Mouse (Mus musculus) heart, postnatal 0 days (tissue): Measurements from ENCODE around the gene Aup1. TPM values are rescaled to one million over a fixed set of nuclear protein-coding genes. Genes with fewer than 3 reads are reported as not detected.

ENCODE experiments used
- ATAC-seq: fragments of 200-750 bp; cut with Nextera tagmentation; 2 replicates; pipeline ENCODE4 v1.8.0; 2017; ENCODE audit warnings: low read depth, moderate number of reproducible peaks, moderate library complexity; ENCODE audit not compliant: insufficient read depth
- DNase-seq: peaks from one replicate; pipeline ENCODE4 v3.0.0-alpha.2; 2016; ENCODE audit warnings: low spot score
- H3K27ac ChIP-seq: fragments of 300-500 bp; sonication (generic); 2 replicates; pipeline ENCODE4 v1.5.1; 2014; ENCODE audit warnings: low read depth, mild to moderate bottlenecking
- H3K27me3 ChIP-seq: fragments of 300-500 bp; sonication (generic); 2 replicates; pipeline ENCODE4 v1.6.1; 2014; ENCODE audit warnings: low read length, mixed read lengths; ENCODE audit not compliant: control insufficient read depth, insufficient read depth
- H3K36me3 ChIP-seq: fragments of 300-500 bp; sonication (generic); replicated peaks from 2 replicates; pipeline ENCODE4 v1.6.1; 2014; ENCODE audit warnings: low read length, mixed read lengths; ENCODE audit not compliant: control insufficient read depth, insufficient read depth
- H3K4me1 ChIP-seq: fragments of 300-500 bp; sonication (generic); 2 replicates; pipeline ENCODE4 v1.6.1; 2014; ENCODE audit warnings: antibody characterized with exemption; ENCODE audit not compliant: control insufficient read depth, insufficient read depth
- H3K4me2 ChIP-seq: fragments of 300-500 bp; sonication (generic); 2 replicates; pipeline ENCODE4 v1.6.1; 2014; ENCODE audit warnings: low read depth, mild to moderate bottlenecking, low read length, moderate library complexity
- H3K4me3 ChIP-seq: fragments of 300-500 bp; sonication (generic); 2 replicates; pipeline ENCODE4 v1.5.1; 2014; ENCODE audit warnings: low read depth, low read length
- H3K9ac ChIP-seq: fragments of 300-500 bp; sonication (generic); replicated peaks from 2 replicates; pipeline ENCODE4 v1.6.1; 2014; ENCODE audit warnings: low read depth, low read length, mixed read lengths
- H3K9me3 ChIP-seq: fragments of 300-500 bp; sonication (generic); replicated peaks from 2 replicates; pipeline ENCODE4 v1.6.1; 2016; ENCODE audit warnings: low read length; ENCODE audit not compliant: control insufficient read depth
- CTCF ChIP-seq: IDR thresholded peaks from 2 replicates; pipeline ENCODE4 v1.5.1; 2016; ENCODE audit warnings: antibody characterized with exemption, control low read depth, low read depth
- EP300 ChIP-seq: IDR thresholded peaks from 2 replicates; pipeline ENCODE4 v1.6.1; 2016; ENCODE audit warnings: antibody characterized with exemption, low read depth
- WGBS: fragments of 180-500 bp; shearing (Covaris S2); extraction: QIAGEN DNeasy Blood & Tissue Kit; methylation state at CpG from one replicate; pipeline ENCODE4 v1.1.7; 2014; 5-methylcytosine and 5-hydroxymethylcytosine counted together
- polyA plus RNA-seq: library from polyadenylated mRNA; unstranded; fragments of >200 nt; fragmentation: Nextera tagmentation; extraction: Ambion mirVana; gene quantifications from 2 replicates; pipeline ENCODE4 v1.2.1, GENCODE M21; 2015
- total RNA-seq: library from RNA; depleted of rRNA; stranded (reverse); fragments of >200 nt; gene quantifications from 2 replicates; pipeline ENCODE4 v1.2.3, GENCODE M21; 2014; ENCODE audit warnings: low replicate concordance

The Aup1 gene
- total and polyA plus RNA-seq, 2 experiments from 2014 or later: 108 to 156 TPM

- Histone ChIP-seq H3K9ac (no peak overlapping the region), H3K27ac (no peak overlapping the region), H3K4me2 (no peak overlapping the region), H3K4me3 (peak overlapping the region; percentile 35), H3K36me3 (no peaks in the 10 kb centered on the region), H3K27me3 (peaks cover 97% of the 10 kb centered on the region), H3K9me3 (no peaks in the 10 kb centered on the region), H3K4me1 (peaks cover 3% of the 10 kb centered on the region; the same call in 1 of the 2 replicates)
- TF ChIP-seq CTCF: no peak
- TF ChIP-seq EP300: no peak
- no peak for ATAC-seq
- no peak for DNase-seq
- 2% methylated on average over 49 of the region's 58 CpGs for WGBS
These were observed 16.2 kb downstream of the Aup1 start for GRCm38 (mm10) chr6:83070311-83071219.

- H3K27me3 ChIP-seq: peaks cover 97% of the 10 kb centered on the region
- no peak overlapping the region for H3K4me2 ChIP-seq
- 4% methylated on average over 24 of the region's 24 CpGs for WGBS
- DNase-seq: no peak
- no peak for TF ChIP-seq CTCF
- H3K36me3 ChIP-seq: no peaks in the 10 kb centered on the region
- no peak for ATAC-seq
- no peak overlapping the region for H3K9ac ChIP-seq
- H3K4me3 ChIP-seq: peak overlapping the region; percentile 11; the same call in 1 of the 2 replicates
- no peaks in the 10 kb centered on the region for H3K9me3 ChIP-seq
- H3K27ac ChIP-seq: no peak overlapping the region
- H3K4me1 ChIP-seq: peaks cover 3% of the 10 kb centered on the region; the same call in 1 of the 2 replicates
These were observed 16.9 kb downstream of the Aup1 start for GRCm38 (mm10) chr6:83071220-83071619.

GRCm38 (mm10) chr6:83074979-83075378 is 20.7 kb downstream of the Aup1 start:
- H3K4me3 ChIP-seq: no peak overlapping the region
- 0 out of 2 replicates have a peak, but pooled peaks cover 2% of the 10 kb centered on the region for H3K36me3 ChIP-seq
- no peak for ATAC-seq
- peaks cover 71% of the 10 kb centered on the region for H3K27me3 ChIP-seq
- no peak overlapping the region for H3K4me2 ChIP-seq
- DNase-seq: no peak
- no peak overlapping the region for H3K27ac ChIP-seq
- no peaks in the 10 kb centered on the region for H3K9me3 ChIP-seq
- 25% methylated on average over 2 of the region's 2 CpGs for WGBS
- H3K4me1 ChIP-seq: 0 out of 2 replicates have a peak, but pooled peaks cover 4% of the 10 kb centered on the region
- H3K9ac ChIP-seq: no peak overlapping the region
- TF ChIP-seq CTCF: peak; percentile 14; the same call in 1 of the 2 replicates
- no peak for TF ChIP-seq EP300

GRCm38 (mm10) chr6:83077630-83078323 is 23.5 kb downstream of the Aup1 start, which contains the start of gene Pcgf1:
Gene Pcgf1 (plus strand): TSS chr6:83077869.
- H3K4me1 ChIP-seq: 0 out of 2 replicates have a peak, but pooled peaks cover 4% of the 10 kb centered on the region
- peaks cover 48% of the 10 kb centered on the region for H3K27me3 ChIP-seq
- H3K4me3 ChIP-seq: peak within 1 kb of the TSS; percentile 87
- H3K9me3 ChIP-seq: no peaks in the 10 kb centered on the region
- WGBS: under 1% methylated on average over 54 of the region's 54 CpGs
- H3K4me2 ChIP-seq: peak within 1 kb of the TSS; percentile 100
- H3K9ac ChIP-seq: peak within 1 kb of the TSS; percentile 82
- DNase-seq (no peak), ATAC-seq (peak; percentile 51)
- no peak for TF ChIP-seq CTCF
- TF ChIP-seq EP300: no peak
- H3K27ac ChIP-seq: peak within 1 kb of the TSS; percentile 80
- H3K36me3 ChIP-seq: peaks cover 28% of the 10 kb centered on the region; the same call in 1 of the 2 replicates

DNA sequence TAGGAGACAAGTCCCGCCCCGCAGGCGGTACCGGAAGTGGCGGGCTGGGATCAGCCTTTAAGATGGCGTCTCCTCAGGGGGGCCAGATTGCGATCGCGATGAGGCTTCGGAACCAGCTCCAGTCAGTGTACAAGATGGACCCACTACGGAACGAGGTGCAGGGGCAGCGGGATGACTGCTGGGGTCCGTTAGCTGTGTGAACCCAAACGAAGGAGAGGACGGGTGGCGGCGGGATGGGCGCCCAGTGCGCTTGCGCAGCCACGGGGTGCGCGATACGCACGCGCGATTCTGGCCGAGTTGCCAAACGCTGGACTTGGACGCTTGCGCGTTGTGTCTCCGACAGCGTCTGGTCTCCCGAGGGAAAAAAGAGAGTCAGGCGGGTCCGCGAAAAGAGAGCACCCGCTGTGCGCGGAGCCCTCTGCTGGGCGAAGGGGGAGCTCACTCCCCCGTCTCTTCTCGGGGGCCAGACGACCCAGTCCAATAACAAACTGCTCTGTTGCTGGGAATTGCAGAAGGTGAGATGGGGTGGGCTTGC is 24.1 kb downstream of the Aup1 start:
- H3K4me2 ChIP-seq: peak overlapping the region; percentile 100
- no peaks in the 10 kb centered on the region for H3K9me3 ChIP-seq
- TF ChIP-seq EP300: no peak
- peak; percentile 54 for TF ChIP-seq CTCF
- peak overlapping the region; percentile 87 for H3K4me3 ChIP-seq
- H3K9ac ChIP-seq: peak overlapping the region; percentile 82
- H3K36me3 ChIP-seq: peaks cover 28% of the 10 kb centered on the region; the same call in 1 of the 2 replicates
- ATAC-seq (peak; percentile 92), DNase-seq (peak; percentile 94)
- peak overlapping the region; percentile 80 for H3K27ac ChIP-seq
- peaks cover 49% of the 10 kb centered on the region for H3K27me3 ChIP-seq
- under 1% methylated on average over 45 of the region's 46 CpGs for WGBS
- 0 out of 2 replicates have a peak, but pooled peaks cover 4% of the 10 kb centered on the region for H3K4me1 ChIP-seq
